Mouse (Mus musculus): ENCODE measurements at regions not wholly inside any gene's neighbourhood (a gene's known extent, or its start where the extent isn't known, plus 50 kb on each side); places are given as distances from the start of the nearest gene placed in this dataset.

GRCm38 (mm10) chr14:95241946-95242345 is 639.1 kb upstream of the 4921530L21Rik start:
- H3K36me3 ChIP-seq (ENCODE audit: control insufficient read depth, insufficient read depth, low read length) = no peaks in the 10 kb centered on the region
- no peaks in the 10 kb centered on the region for H3K27me3 ChIP-seq (ENCODE audit: control insufficient read depth, insufficient read depth, low read depth, low read length)
- no peak overlapping the region for H3K9ac ChIP-seq (ENCODE audit: low read depth, low read length)
- H3K4me3 ChIP-seq (ENCODE audit: low read depth, low read length) = no peak overlapping the region
- H3K27ac ChIP-seq (ENCODE audit: low read length) = no peak overlapping the region
- H3K9me3 ChIP-seq (replicated peaks; ENCODE audit: control insufficient read depth, low read length, poor library complexity, severe bottlenecking) = no peaks in the 10 kb centered on the region
- no peak for ATAC-seq
- H3K4me2 ChIP-seq (ENCODE audit: low read length) = no peak overlapping the region
- H3K4me1 ChIP-seq (ENCODE audit: control insufficient read depth, insufficient read depth, low read length) = no peaks in the 10 kb centered on the region

GRCm38 (mm10) chr14:95248859-95249258 is 632.2 kb upstream of the 4921530L21Rik start:
- 82% methylated on average over 2 of the region's 2 CpGs for WGBS
- Histone ChIP-seq H3K4me3 (ENCODE audit: low read depth, low read length) (no peak overlapping the region), H3K4me2 (ENCODE audit: low read length) (no peak overlapping the region), H3K9me3 (replicated peaks; ENCODE audit: control insufficient read depth, low read length, poor library complexity, severe bottlenecking) (no peaks in the 10 kb centered on the region), H3K36me3 (ENCODE audit: control insufficient read depth, insufficient read depth, low read length) (no peaks in the 10 kb centered on the region), H3K27me3 (ENCODE audit: control insufficient read depth, insufficient read depth, low read depth, low read length) (no peaks in the 10 kb centered on the region), H3K9ac (ENCODE audit: low read depth, low read length) (no peak overlapping the region), H3K27ac (ENCODE audit: low read length) (no peak overlapping the region), H3K4me1 (ENCODE audit: control insufficient read depth, insufficient read depth, low read length) (no peaks in the 10 kb centered on the region)
- no peak for ATAC-seq

DNA sequence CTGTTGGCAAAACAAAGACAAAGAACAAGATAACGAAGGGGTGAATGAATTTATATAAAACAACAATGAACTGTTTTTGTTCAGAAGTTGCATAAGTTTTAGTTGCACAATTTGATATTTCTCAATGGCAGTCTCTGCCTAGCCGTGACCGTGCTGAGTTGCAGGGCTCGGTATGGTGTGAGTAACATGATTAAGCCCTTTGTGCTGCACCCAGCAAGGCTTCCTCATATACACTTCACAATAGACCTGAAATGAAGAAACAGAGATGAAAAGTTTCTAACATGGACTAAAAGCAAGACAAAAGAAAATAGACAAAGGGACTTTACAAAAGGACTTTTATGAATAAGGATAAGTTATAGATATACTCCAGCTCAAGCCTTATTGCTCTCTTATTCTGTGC is 624.9 kb upstream of the 4921530L21Rik start:
- ATAC-seq = no peak
- Histone ChIP-seq H3K27ac (ENCODE audit: low read length) (no peak overlapping the region), H3K4me2 (ENCODE audit: low read length) (no peak overlapping the region), H3K27me3 (ENCODE audit: control insufficient read depth, insufficient read depth, low read depth, low read length) (no peaks in the 10 kb centered on the region), H3K4me1 (ENCODE audit: control insufficient read depth, insufficient read depth, low read length) (no peaks in the 10 kb centered on the region), H3K36me3 (ENCODE audit: control insufficient read depth, insufficient read depth, low read length) (no peaks in the 10 kb centered on the region), H3K4me3 (ENCODE audit: low read depth, low read length) (no peak overlapping the region), H3K9ac (ENCODE audit: low read depth, low read length) (no peak overlapping the region), H3K9me3 (replicated peaks; ENCODE audit: control insufficient read depth, low read length, poor library complexity, severe bottlenecking) (no peaks in the 10 kb centered on the region)
- 30% methylated on average over 4 of the region's 4 CpGs for WGBS

DNA sequence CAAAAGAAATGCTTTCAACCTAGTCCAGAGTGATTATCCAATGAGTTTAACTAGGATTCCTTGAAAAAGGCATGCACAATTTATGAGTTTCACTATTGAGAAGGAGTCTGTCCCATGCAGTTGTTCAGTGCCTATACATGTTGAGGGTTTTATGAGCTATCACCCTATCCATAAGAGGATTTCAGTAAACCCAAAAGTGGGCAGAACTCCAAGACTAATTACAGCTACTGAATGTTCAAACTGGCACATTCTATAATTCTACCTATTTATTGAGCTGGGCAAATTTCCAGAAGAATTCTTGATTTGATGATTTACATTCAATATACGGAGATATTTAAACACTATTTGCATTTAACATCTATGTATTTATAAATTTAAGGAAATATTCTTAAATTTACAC is 599.6 kb upstream of the 4921530L21Rik start:
- Histone ChIP-seq H3K9me3 (replicated peaks; ENCODE audit: control insufficient read depth, low read length, poor library complexity, severe bottlenecking) (no peaks in the 10 kb centered on the region; the same call in 1 of the 2 replicates), H3K4me1 (ENCODE audit: control insufficient read depth, insufficient read depth, low read length) (no peaks in the 10 kb centered on the region), H3K27me3 (ENCODE audit: control insufficient read depth, insufficient read depth, low read depth, low read length) (no peaks in the 10 kb centered on the region), H3K27ac (ENCODE audit: low read length) (no peak overlapping the region), H3K4me2 (ENCODE audit: low read length) (no peak overlapping the region), H3K36me3 (ENCODE audit: control insufficient read depth, insufficient read depth, low read length) (no peaks in the 10 kb centered on the region), H3K4me3 (ENCODE audit: low read depth, low read length) (no peak overlapping the region), H3K9ac (ENCODE audit: low read depth, low read length) (no peak overlapping the region)
- 63% methylated on average over 1 of the region's 1 CpGs for WGBS
- no peak for ATAC-seq

DNA sequence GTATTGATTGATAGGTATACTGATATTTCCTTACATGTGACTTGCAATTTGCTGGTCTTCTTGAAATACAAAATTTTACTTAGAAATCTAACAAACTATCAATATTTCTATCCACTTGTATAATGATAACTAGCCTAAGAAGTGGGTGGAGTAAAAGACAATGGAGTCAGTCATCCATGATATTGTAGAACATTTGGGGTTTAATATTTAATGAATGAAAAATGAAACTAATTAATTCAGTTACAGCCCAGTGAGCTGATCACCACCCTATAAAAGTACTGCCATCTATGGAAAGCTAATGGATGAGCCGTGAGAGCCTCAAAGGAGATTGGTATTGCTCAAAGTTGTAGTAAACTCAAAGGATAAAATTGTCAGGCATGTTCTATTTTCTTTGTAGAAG is 599.0 kb upstream of the 4921530L21Rik start:
- ATAC-seq = no peak
- no peaks in the 10 kb centered on the region for H3K36me3 ChIP-seq (ENCODE audit: control insufficient read depth, insufficient read depth, low read length)
- no peaks in the 10 kb centered on the region; the same call in 1 of the 2 replicates for H3K9me3 ChIP-seq (replicated peaks; ENCODE audit: control insufficient read depth, low read length, poor library complexity, severe bottlenecking)
- no peak overlapping the region for H3K4me3 ChIP-seq (ENCODE audit: low read depth, low read length)
- no peaks in the 10 kb centered on the region for H3K4me1 ChIP-seq (ENCODE audit: control insufficient read depth, insufficient read depth, low read length)
- H3K27me3 ChIP-seq (ENCODE audit: control insufficient read depth, insufficient read depth, low read depth, low read length) = no peaks in the 10 kb centered on the region
- 69% methylated on average over 1 of the region's 1 CpGs for WGBS
- no peak overlapping the region for H3K4me2 ChIP-seq (ENCODE audit: low read length)
- H3K27ac ChIP-seq (ENCODE audit: low read length) = no peak overlapping the region
- no peak overlapping the region for H3K9ac ChIP-seq (ENCODE audit: low read depth, low read length)

GRCm38 (mm10) chr14:95314134-95314924 is 566.7 kb upstream of the 4921530L21Rik start:
- no peaks in the 10 kb centered on the region for H3K4me1 ChIP-seq (ENCODE audit: control insufficient read depth, insufficient read depth, low read length)
- no peak overlapping the region for H3K27ac ChIP-seq (ENCODE audit: low read length)
- no peak overlapping the region for H3K4me2 ChIP-seq (ENCODE audit: low read length)
- H3K36me3 ChIP-seq (ENCODE audit: control insufficient read depth, insufficient read depth, low read length) = no peaks in the 10 kb centered on the region
- H3K9me3 ChIP-seq (replicated peaks; ENCODE audit: control insufficient read depth, low read length, poor library complexity, severe bottlenecking) = no peaks in the 10 kb centered on the region
- 66% methylated on average over 2 of the region's 2 CpGs for WGBS
- H3K9ac ChIP-seq (ENCODE audit: low read depth, low read length) = no peak overlapping the region
- no peaks in the 10 kb centered on the region for H3K27me3 ChIP-seq (ENCODE audit: control insufficient read depth, insufficient read depth, low read depth, low read length)
- no peak for ATAC-seq
- no peak overlapping the region for H3K4me3 ChIP-seq (ENCODE audit: low read depth, low read length)

DNA sequence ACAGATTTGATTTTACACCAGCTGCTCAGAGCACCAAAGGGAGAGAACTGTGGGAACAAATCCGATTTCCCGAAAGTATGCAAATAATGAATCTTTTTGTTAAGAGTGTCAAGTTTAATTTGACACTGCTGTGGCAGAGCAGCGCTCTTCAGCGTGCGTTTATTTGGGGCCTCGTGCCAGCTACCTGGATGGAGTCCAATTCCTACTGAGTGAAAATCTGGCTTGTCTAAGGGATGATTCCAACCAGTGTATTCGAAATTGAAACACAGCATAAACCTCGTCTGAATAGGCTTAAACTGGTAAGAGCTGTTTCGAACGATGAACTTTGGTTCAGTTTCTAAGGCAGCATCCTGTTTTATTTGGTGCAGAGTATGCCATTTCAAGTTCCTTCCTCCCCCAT is 524.1 kb upstream of the 4921530L21Rik start:
- no peak overlapping the region for H3K4me3 ChIP-seq (ENCODE audit: low read depth, low read length)
- H3K27ac ChIP-seq (ENCODE audit: low read length) = no peak overlapping the region
- ATAC-seq = peak; percentile 88
- no peaks in the 10 kb centered on the region for H3K27me3 ChIP-seq (ENCODE audit: control insufficient read depth, insufficient read depth, low read depth, low read length)
- 33% methylated on average over 10 of the region's 10 CpGs for WGBS
- H3K9ac ChIP-seq (ENCODE audit: low read depth, low read length) = no peak overlapping the region
- H3K4me2 ChIP-seq (ENCODE audit: low read length) = peak overlapping the region; percentile 14; the same call in 1 of the 2 replicates
- H3K9me3 ChIP-seq (replicated peaks; ENCODE audit: control insufficient read depth, low read length, poor library complexity, severe bottlenecking) = no peaks in the 10 kb centered on the region; the same call in none of the 2 replicates
- no peaks in the 10 kb centered on the region; the same call in 1 of the 2 replicates for H3K4me1 ChIP-seq (ENCODE audit: control insufficient read depth, insufficient read depth, low read length)
- no peaks in the 10 kb centered on the region for H3K36me3 ChIP-seq (ENCODE audit: control insufficient read depth, insufficient read depth, low read length)

Data from midbrain, embryonic 16.5 days (tissue).